Mouse (Mus musculus) v-Abl transformed pro-B cells (cell line): Measurements from ENCODE around the gene Arhgap25.
"Not testable (repeated sequence)": the region's sequence is repeated elsewhere in the genome, so short reads cannot be mapped to it uniquely, and the experiment has no call there.

Experiments used
- in situ Hi-C, 2 experiments: fragments of 400-800 bp; cut with MboI; formaldehyde crosslinking; loops; one replicate each; pipeline ENCODE4 v1.15.1; 2025; ENCODE audit not compliant: unreplicated experiment in 2 of 2

Gene Arhgap25

GRCm38 (mm10) chr6:87537678-87538077 is 4.6 kb upstream of the Arhgap25 start:
- in situ Hi-C loops, result no loop called here

- in situ Hi-C loops, result no loop called here
Observed at GRCm38 (mm10) chr6:87536270-87536669, 3.2 kb upstream of the Arhgap25 start.

- in situ Hi-C loops, result no loop called here
Observed at GRCm38 (mm10) chr6:87535651-87536050, 2.6 kb upstream of the Arhgap25 start.

GRCm38 (mm10) chr6:87534855-87535575 is 2.0 kb upstream of the Arhgap25 start:
- in situ Hi-C loops, result no loop called here

GRCm38 (mm10) chr6:87531456-87532015 is 1.5 kb downstream of the Arhgap25 start:
- in situ Hi-C loops, result no loop called here

GRCm38 (mm10) chr6:87530386-87530785 is 2.7 kb downstream of the Arhgap25 start:
- in situ Hi-C loops, result no loop called here

- in situ Hi-C loops, result no loop called here
Observed at GRCm38 (mm10) chr6:87527846-87528557, 5.1 kb downstream of the Arhgap25 start.

- in situ Hi-C loops, result no loop called here
Observed at GRCm38 (mm10) chr6:87527366-87527765, 5.7 kb downstream of the Arhgap25 start.

- in situ Hi-C loops, result no loop called here
Observed at GRCm38 (mm10) chr6:87525126-87525525, 7.9 kb downstream of the Arhgap25 start.

- in situ Hi-C loops, result no loop called here
Observed at GRCm38 (mm10) chr6:87524281-87524680, 8.8 kb downstream of the Arhgap25 start.

- in situ Hi-C loops, result no loop called here
Observed at GRCm38 (mm10) chr6:87523736-87524135, 9.3 kb downstream of the Arhgap25 start.

- in situ Hi-C loops, result no loop called here
Observed at GRCm38 (mm10) chr6:87523085-87523484, 10.0 kb downstream of the Arhgap25 start.

- in situ Hi-C loops, result no loop called here
Observed at GRCm38 (mm10) chr6:87522236-87522635, 10.8 kb downstream of the Arhgap25 start.

GRCm38 (mm10) chr6:87521705-87522104 is 11.4 kb downstream of the Arhgap25 start:
- in situ Hi-C loops, result not testable (repeated sequence)

- in situ Hi-C loops, result no loop called here
Observed at GRCm38 (mm10) chr6:87520572-87520971, 12.5 kb downstream of the Arhgap25 start.

- in situ Hi-C loops, result no loop called here
Observed at GRCm38 (mm10) chr6:87519809-87520208, 13.2 kb downstream of the Arhgap25 start.

- in situ Hi-C loops, result no loop called here
Observed at GRCm38 (mm10) chr6:87518622-87519021, 14.4 kb downstream of the Arhgap25 start.

GRCm38 (mm10) chr6:87517753-87518409 is 15.2 kb downstream of the Arhgap25 start:
- in situ Hi-C loops, result no loop called here

GRCm38 (mm10) chr6:87514321-87514720 is 18.7 kb downstream of the Arhgap25 start:
- in situ Hi-C loops, result loop anchor here (5.0 kb wide), 2 partner anchors 47 to 117 kb away; no protein-coding TSS in a partner anchor

- in situ Hi-C loops, result loop anchor here (5.0 kb wide), 2 partner anchors 46 to 116 kb away; no protein-coding TSS in a partner anchor
Observed at GRCm38 (mm10) chr6:87513046-87513767, 19.9 kb downstream of the Arhgap25 start.
